Mouse (Mus musculus): ENCODE results near the gene Otog.

GRCm38 (mm10) chr7:46204775-46205174 lies 36.0 kb upstream of the Otog start:
- peak; percentile 38; the same call in 1 of the 2 replicates for TF ChIP-seq CTCF (IDR thresholded peaks at IDR 0.05; ENCODE audit: borderline replicate concordance, insufficient read depth, low read depth, low read length)
- no peak for TF ChIP-seq POLR2A (IDR thresholded peaks at IDR 0.05; ENCODE audit: borderline replicate concordance, insufficient read depth, low read length)

Data from cerebellum, adult 2 months (tissue).